Mouse (Mus musculus): Measurements from ENCODE around the gene Bmpr1b.

Gene Bmpr1b

GRCm38 (mm10) chr3:141818615-141819312, 350.5 kb downstream of the Bmpr1b start:
- no peak for DNase-seq (ENCODE audit: low spot score in 2 of 2)

DNA sequence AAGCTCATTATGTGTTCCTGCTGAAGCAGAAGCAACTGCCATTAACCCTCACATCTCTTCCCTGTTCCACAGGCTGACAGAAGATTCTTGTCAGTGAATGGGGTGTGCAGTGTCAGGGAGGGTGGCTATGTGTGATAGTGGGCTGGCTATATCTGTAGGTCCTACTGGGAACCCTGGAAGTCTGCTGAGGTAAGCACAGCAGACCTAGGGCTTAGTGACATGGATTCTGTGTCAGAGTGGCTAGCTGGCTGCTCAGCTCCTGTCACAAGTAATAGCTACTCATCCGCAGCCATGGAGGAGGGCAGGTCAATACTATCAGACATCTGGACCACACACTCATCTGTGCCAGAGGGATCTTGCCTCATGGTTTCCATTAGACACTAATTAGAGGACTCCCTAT, 354.4 kb downstream of the Bmpr1b start:
- no peak for DNase-seq (ENCODE audit: low spot score in 2 of 2)

- DNase-seq (ENCODE audit: low spot score in 2 of 2) = no peak
These were observed 357.9 kb downstream of the Bmpr1b start for GRCm38 (mm10) chr3:141811348-141811747.

DNA sequence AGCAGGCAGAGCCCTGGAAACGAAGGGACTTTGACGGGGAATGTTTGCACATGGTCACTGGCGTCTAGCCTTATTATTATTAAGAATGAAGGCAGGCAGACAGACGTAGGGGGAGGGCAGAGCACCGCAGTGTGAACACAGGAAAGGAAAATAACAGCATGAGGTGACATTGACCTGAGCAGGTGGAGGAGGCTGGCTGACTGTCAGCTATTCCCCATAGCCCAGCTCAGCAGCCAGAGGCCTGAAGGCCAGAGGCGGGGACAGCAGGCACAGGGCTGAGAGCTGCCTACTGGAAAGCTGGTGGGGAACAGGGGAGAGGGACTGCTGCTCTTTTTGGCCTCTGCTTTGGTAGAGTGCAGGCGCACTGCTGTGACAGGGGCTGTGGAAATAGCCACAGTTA, 358.3 kb downstream of the Bmpr1b start:
- DNase-seq (ENCODE audit: low spot score in 2 of 2) = no peak

DNA sequence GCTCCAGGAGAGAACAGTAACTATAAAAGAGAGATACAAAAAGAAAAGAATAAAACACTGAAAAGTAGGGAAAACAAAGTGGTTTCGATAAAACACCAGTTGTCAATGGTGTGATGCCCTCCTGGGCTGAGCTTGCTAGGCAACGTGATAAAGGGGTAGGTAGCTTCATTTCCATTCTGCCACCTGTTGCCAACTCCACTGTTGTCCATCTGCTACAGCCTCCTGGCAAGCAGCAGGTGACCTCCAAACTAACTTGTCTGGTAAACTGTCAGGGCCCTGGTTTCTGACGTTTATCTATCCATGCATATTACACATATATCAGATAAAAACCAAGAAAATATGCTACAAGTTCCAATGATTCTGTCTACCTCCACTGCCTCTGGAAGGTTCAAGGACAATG, 359.6 kb downstream of the Bmpr1b start:
- DNase-seq (ENCODE audit: low spot score in 2 of 2) = no peak

DNA sequence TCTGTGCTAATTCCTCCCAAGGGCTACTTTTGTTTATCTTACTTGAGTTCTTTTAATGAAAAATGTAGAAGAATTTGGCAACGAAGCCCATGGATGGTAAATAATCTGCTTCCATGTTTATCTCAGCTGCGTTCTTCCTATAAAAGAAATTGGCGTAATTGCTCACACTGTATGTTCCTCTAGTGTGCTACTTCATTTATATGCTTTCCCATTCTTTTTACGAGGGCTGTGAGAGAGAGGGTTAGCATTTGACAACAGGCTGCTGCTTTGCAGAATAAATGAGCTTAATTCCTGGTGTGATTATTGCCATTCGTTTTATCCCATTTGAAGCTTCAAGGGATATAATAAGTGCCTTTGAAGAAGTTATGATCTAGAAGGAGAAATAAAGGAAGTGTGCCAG, 365.1 kb downstream of the Bmpr1b start:
- no peak for DNase-seq (ENCODE audit: low spot score in 2 of 2)

- no peak for DNase-seq (ENCODE audit: low spot score in 2 of 2)
These were observed 371.4 kb downstream of the Bmpr1b start for GRCm38 (mm10) chr3:141797789-141798188.

GRCm38 (mm10) chr3:141797372-141797771, 371.9 kb downstream of the Bmpr1b start:
- no peak for DNase-seq (ENCODE audit: low spot score in 2 of 2)

DNA sequence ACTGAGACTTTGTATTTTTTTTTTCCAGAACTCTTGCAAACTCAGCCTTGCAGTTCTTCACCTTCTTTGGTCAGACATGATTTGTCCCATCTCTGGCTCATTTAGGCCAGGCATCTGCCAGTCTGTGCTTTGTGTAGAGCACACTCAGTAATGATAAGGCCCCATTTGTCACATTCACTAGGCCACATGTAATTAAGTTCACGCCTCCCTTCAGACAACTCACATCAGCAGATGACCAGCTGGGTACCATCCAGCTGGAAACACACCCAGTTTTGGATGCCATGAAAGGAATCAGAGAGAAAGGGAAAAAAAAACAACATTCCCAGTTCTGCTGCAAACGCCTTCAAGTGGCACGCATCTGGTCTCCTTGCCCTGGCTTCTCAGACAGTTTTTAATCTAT, 374.9 kb downstream of the Bmpr1b start:
- peak in 1 of 2 experiments; percentile 38 for DNase-seq (ENCODE audit: low spot score in 2 of 2)

- no peak for DNase-seq (ENCODE audit: low spot score in 2 of 2)
These were observed 375.5 kb downstream of the Bmpr1b start for GRCm38 (mm10) chr3:141793755-141794154.

DNA sequence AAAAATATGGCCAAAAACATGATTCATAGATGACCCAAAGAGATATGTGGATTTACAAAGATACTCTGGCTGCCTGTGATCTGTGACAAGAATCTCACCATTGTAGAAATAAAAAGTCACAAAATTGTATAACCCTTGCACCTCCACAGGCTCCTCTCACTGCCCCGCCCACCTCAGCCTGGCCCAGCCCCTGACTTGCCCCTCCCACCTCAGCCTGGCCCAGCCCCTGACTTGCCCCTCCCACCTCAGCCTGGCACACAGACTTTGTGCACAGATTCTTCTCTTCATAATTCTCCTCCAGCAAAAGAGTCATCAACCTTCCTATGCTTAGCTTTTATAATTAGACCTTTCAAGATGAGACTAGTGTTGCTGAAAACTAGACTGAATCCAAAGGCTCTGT, 377.1 kb downstream of the Bmpr1b start:
- DNase-seq (ENCODE audit: low spot score in 2 of 2) = no peak

GRCm38 (mm10) chr3:141791026-141791780, 378.0 kb downstream of the Bmpr1b start:
- DNase-seq (ENCODE audit: low spot score in 2 of 2) = no peak
